Mouse (Mus musculus) small intestine, adult 2 months (tissue): ENCODE measurements at regions not wholly inside any gene's neighbourhood (a gene's known extent, or its start where the extent isn't known, plus 50 kb on each side); places are given as distances from the start of the nearest gene placed in this dataset.

ENCODE experiments used
- H3K27ac ChIP-seq: fragments of 200-500 bp; 2 replicates; pipeline ENCODE4 v1.5.1; 2012; ENCODE audit warnings: low read depth, low read length, control low read depth, inconsistent platforms; ENCODE audit not compliant: insufficient read depth
- H3K27me3 ChIP-seq: fragments of 200-500 bp; 2 replicates; pipeline ENCODE4 v1.6.1; 2012; ENCODE audit warnings: mild to moderate bottlenecking, moderate library complexity, low read length, inconsistent platforms; ENCODE audit not compliant: control insufficient read depth, insufficient read depth
- H3K36me3 ChIP-seq: fragments of 200-500 bp; 2 replicates; pipeline ENCODE4 v1.6.1; 2012; ENCODE audit warnings: mild to moderate bottlenecking, low read length, control low read depth, inconsistent platforms; ENCODE audit not compliant: control insufficient read depth, insufficient read depth
- H3K4me1 ChIP-seq: fragments of 200-500 bp; 2 replicates; pipeline ENCODE4 v1.6.1; 2012; ENCODE audit warnings: low read length, inconsistent platforms, mixed read lengths; ENCODE audit not compliant: control insufficient read depth, insufficient read depth, insufficient read length
- H3K4me3 ChIP-seq: fragments of 200-500 bp; 2 replicates; pipeline ENCODE4 v1.5.1; 2012; ENCODE audit warnings: low read depth, mild to moderate bottlenecking, control low read depth, inconsistent platforms, low read length, moderate library complexity
- CTCF ChIP-seq: fragments of 200-500 bp; IDR thresholded peaks from 2 replicates; pipeline ENCODE4 v1.5.1; 2012; ENCODE audit warnings: low read depth, mild to moderate bottlenecking, control low read depth, inconsistent platforms, low read length, moderate library complexity, mixed read lengths; ENCODE audit not compliant: insufficient replicate concordance, insufficient read length; ENCODE audit errors: extremely low read depth
- POLR2A ChIP-seq: fragments of 200-500 bp; IDR thresholded peaks from 2 replicates; pipeline ENCODE4 v1.6.1; 2012; ENCODE audit warnings: low read depth, mild to moderate bottlenecking, control low read depth, inconsistent platforms, low read length, moderate library complexity
- WGBS: fragments of 180-500 bp; shearing (Covaris S2); methylation state at CpG from one replicate; pipeline ENCODE4 v1.1.7; 2018; 5-methylcytosine and 5-hydroxymethylcytosine counted together

DNA sequence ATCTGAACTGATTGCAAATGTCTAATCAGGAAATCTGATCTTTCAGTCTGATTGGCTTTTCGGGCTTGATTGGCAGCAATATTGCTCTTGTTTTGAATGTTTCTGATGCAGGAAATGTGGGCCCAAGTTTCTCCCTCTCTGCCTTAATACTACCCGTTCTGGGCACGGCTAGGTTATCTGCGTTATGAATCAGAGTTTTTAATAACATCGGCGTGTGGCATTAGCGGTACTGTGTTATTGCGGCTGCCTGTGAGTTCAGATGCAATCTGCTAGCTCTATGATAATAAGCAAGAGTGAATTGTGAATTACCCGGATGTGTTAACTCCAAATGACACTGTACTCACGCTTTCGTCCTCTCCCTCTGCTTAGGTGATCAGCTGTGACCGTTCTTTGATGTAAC is 316.2 kb upstream of the Kif2a start:
- Histone ChIP-seq H3K27me3 (no peaks in the 10 kb centered on the region), H3K36me3 (no peaks in the 10 kb centered on the region), H3K27ac (no peak overlapping the region), H3K4me3 (no peak overlapping the region), H3K4me1 (no peaks in the 10 kb centered on the region)
- WGBS, result 81% methylated on average over 12 of the region's 12 CpGs
- TF ChIP-seq CTCF (no peak), POLR2A (no peak)

DNA sequence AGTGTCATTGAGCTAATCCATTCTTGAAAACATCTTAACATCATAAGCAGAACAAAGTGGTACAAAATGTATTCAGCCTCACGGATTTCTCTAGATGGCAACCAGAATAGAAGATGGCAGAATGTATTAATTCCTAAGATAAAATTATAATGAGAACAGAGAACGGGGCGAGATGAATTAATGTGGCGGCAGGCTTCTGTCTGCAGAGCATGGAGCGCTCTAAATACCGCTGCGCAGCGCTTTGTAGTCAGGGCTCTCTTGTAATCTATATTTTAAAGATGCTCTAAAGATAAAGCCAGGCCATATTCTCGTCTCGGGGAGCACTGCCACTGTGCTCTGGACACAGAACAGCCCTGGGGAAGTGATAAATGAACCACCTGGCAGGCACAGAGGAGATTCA is 315.2 kb upstream of the Kif2a start:
- Histone ChIP-seq H3K27ac (no peak overlapping the region), H3K4me1 (no peaks in the 10 kb centered on the region), H3K27me3 (no peaks in the 10 kb centered on the region), H3K36me3 (no peaks in the 10 kb centered on the region), H3K4me3 (no peak overlapping the region)
- WGBS, result 76% methylated on average over 10 of the region's 10 CpGs
- TF ChIP-seq POLR2A, result no peak
- no peak for TF ChIP-seq CTCF

GRCm38 (mm10) chr13:107329348-107329747 is 307.4 kb upstream of the Kif2a start:
- Histone ChIP-seq H3K27me3 (no peaks in the 10 kb centered on the region), H3K36me3 (no peaks in the 10 kb centered on the region), H3K27ac (no peak overlapping the region), H3K4me1 (no peaks in the 10 kb centered on the region), H3K4me3 (no peak overlapping the region)
- WGBS, result 70% methylated on average over 5 of the region's 5 CpGs
- no peak for TF ChIP-seq POLR2A
- TF ChIP-seq CTCF, result no peak

DNA sequence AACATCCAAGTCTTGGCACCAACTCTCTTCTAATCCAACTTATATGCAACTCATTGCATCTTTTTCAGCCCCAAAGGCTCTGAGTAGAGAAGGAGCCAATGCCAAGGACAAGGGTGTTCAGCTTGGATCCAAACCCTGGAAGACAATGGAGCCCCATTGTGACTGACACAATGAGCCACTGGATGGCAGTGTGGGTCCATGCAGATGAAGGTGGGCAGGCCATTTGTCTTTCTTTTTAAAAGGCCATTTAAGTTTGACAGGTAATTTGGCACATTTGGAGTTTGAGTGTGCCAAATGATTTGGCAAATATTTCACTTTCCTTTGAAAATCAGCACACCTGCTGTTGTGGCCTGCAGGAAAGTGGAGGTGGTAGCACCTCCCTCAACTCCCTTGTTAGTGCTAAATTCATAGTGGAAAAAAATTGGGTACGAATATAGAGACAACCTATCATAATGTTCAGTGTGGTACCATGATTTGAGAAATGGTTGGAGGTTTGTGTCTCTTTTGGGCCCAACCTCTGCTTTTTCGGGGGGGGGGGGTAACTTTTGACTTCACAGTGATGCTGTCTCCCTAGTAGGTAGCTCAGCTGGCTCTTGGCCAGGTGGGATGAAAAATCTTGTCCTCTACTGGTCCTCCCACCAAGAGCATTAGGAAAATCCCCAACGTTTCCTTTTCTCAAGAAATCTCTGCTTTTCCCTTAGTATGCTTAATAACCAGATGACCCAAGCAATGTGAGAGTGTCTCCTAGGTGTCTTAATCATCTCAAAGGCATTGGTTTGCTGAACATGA is 304.0 kb upstream of the Kif2a start:
- H3K27me3 ChIP-seq, result no peaks in the 10 kb centered on the region
- TF ChIP-seq CTCF, result 0 out of 2 replicates have a peak, but pooled peaks have one; percentile 35
- no peak for TF ChIP-seq POLR2A
- 48% methylated on average over 3 of the region's 3 CpGs for WGBS
- no peak overlapping the region for H3K27ac ChIP-seq
- no peaks in the 10 kb centered on the region for H3K4me1 ChIP-seq
- H3K36me3 ChIP-seq, result no peaks in the 10 kb centered on the region
- no peak overlapping the region for H3K4me3 ChIP-seq

- Histone ChIP-seq H3K36me3 (no peaks in the 10 kb centered on the region), H3K27ac (no peak overlapping the region), H3K4me1 (no peaks in the 10 kb centered on the region), H3K27me3 (no peaks in the 10 kb centered on the region), H3K4me3 (no peak overlapping the region)
- TF ChIP-seq POLR2A, result no peak
- TF ChIP-seq CTCF, result no peak
- 67% methylated on average over 7 of the region's 7 CpGs for WGBS
Measured at GRCm38 (mm10) chr13:107314746-107315145, 292.8 kb upstream of the Kif2a start.

- H3K27ac ChIP-seq, result no peak overlapping the region
- H3K4me3 ChIP-seq, result no peak overlapping the region
- no peaks in the 10 kb centered on the region for H3K36me3 ChIP-seq
- H3K4me1 ChIP-seq, result no peaks in the 10 kb centered on the region
- TF ChIP-seq POLR2A (no peak), CTCF (no peak)
- no peaks in the 10 kb centered on the region for H3K27me3 ChIP-seq
- 73% methylated on average over 6 of the region's 6 CpGs for WGBS
Measured at GRCm38 (mm10) chr13:107308958-107309639, 287.2 kb upstream of the Kif2a start.

DNA sequence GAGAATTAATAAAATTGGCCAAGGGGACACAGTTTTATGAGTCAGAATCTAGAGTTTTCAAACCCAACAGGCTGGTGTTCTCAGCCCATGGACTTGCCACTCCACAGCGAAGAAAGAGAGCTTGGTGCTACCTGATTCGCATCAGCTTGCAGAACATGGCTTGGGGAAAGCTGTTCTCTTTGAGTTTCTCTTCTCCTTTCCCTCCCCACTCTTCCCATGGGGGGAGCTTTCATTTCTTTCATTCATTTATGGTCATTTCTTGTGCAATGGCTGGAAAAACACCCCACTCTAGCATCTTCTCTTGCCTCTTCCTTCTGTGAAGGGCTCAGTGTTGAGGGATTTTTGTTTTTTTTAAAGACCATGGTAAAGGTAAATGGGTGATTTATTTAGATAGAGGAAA is 286.5 kb upstream of the Kif2a start:
- Histone ChIP-seq H3K27me3 (no peaks in the 10 kb centered on the region), H3K4me1 (no peaks in the 10 kb centered on the region), H3K27ac (no peak overlapping the region), H3K36me3 (no peaks in the 10 kb centered on the region), H3K4me3 (no peak overlapping the region)
- TF ChIP-seq CTCF (no peak), POLR2A (no peak)
- 86% methylated on average over 2 of the region's 2 CpGs for WGBS
